ENCODE assay signal across 8 mouse cellular contexts in the genomic region with DNA sequence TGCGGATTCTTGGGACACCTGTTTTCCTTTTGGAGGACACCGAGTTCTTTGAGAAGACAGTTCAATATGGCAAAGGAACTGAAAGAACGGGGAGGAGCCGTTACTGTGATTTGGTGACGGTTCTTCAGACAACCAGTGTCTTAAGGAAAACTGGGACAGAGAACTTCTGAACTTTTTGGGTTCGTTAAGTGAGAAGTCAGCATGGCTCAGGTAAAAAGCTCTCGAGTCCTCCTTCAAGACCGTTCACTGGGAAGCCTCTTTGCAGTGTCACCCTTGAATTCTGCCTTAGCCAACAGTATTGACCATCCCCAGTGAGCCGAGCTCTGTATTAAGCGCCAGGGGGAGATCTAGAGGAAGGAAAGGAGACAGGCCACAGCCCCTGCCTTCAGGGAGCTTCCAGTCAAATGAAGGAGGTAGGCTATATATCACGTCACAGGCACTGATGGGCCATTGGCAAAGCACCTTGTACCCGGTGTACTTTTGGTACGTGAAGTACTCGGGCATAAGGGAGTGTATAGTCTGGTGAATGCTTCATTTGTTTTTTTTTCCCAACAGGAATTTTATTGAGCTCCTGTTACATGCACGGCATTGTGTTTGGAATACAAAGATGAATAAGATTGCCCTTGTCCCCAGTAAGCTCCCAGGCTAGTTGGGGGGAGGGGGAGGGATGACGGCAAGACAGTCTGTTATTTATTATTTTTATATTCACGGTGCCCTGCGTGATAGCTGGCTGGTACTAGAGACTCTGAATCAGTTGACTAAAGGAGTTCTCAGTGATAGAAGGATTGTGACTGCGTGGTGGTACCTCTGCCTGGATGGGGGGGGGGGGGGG. TPM values are rescaled to one million over a fixed set of nuclear protein-coding genes. Genes with fewer than 3 reads are reported as not detected.
DNase-seq lines count a peak whose midpoint lies in the region; ATAC-seq and TF ChIP-seq lines count a peak whose summit lies in the region.

A gene (minus strand): TSS at position 51 of the 832 bp plus-strand sequence.

- intact Hi-C loops in left cerebral cortex, adult 2 months (cut with DNase I), result no loop called here

- WGBS in forebrain, postnatal 0 days, result 36% methylated on average over 19 of the region's 19 CpGs
- WGBS in large intestine, adult 2 months, result 32% methylated on average over 19 of the region's 19 CpGs
- 72% methylated on average over 19 of the region's 19 CpGs for WGBS in midbrain, embryonic 13.5 days

- H3K4me1 ChIP-seq in forebrain, postnatal 0 days (ENCODE audit: insufficient read depth), result peaks cover 13% of the 10 kb centered on the region
- peaks cover 46% of the 10 kb centered on the region for H3K4me1 ChIP-seq in midbrain, embryonic 13.5 days (replicated peaks)

- peak within 1 kb of the TSS; percentile 81 for H3K4me3 ChIP-seq in left cerebral cortex, adult 2 months
- H3K4me3 ChIP-seq in forebrain, postnatal 0 days (ENCODE audit: low read depth, low read length), result peak within 1 kb of the TSS; percentile 93
- H3K4me3 ChIP-seq in midbrain, embryonic 13.5 days (replicated peaks), result peak within 1 kb of the TSS; percentile 84

- H3K27ac ChIP-seq in left cerebral cortex, adult 2 months, result peak within 1 kb of the TSS; percentile 98
- peak within 1 kb of the TSS; percentile 99 for H3K27ac ChIP-seq in forebrain, postnatal 0 days (ENCODE audit: low read depth, low read length)
- H3K27ac ChIP-seq in midbrain, embryonic 13.5 days, result peak within 1 kb of the TSS; percentile 99

- TF ChIP-seq CTCF in left cerebral cortex, adult 2 months (IDR thresholded peaks at IDR 0.05), result no peak
- TF ChIP-seq CTCF in forebrain, postnatal 0 days (IDR thresholded peaks at IDR 0.05; ENCODE audit: low read depth), result no peak

- DNase-seq in left cerebral cortex, adult 2 months (ENCODE audit: extremely low spot score in 1 of 2, low spot score in 2 of 2), result no peak
- DNase-seq in left cerebral cortex, adult 9 months (ENCODE audit: low spot score in 2 of 2), result no peak
- DNase-seq in adrenal gland, adult 18-20 months (ENCODE audit: low spot score in 2 of 2), result no peak
- DNase-seq in forebrain, postnatal 0 days, result no peak
- DNase-seq in large intestine, adult 2 months (ENCODE audit: low read depth, low spot score), result no peak
- DNase-seq in retina, embryonic 14.5 days (ENCODE audit: low spot score), result no peak
- DNase-seq in spleen, postnatal 10 days (ENCODE audit: low spot score in 2 of 2), result no peak

- H3K9ac ChIP-seq in forebrain, postnatal 0 days, result peak within 1 kb of the TSS; percentile 92
- H3K9ac ChIP-seq in midbrain, embryonic 13.5 days (replicated peaks), result peak within 1 kb of the TSS; percentile 90

- peak within 1 kb of the TSS; percentile 68 for H3K4me2 ChIP-seq in forebrain, postnatal 0 days (ENCODE audit: low read depth)
- peak within 1 kb of the TSS; percentile 81 for H3K4me2 ChIP-seq in midbrain, embryonic 13.5 days (replicated peaks)

- no peaks in the 10 kb centered on the region for H3K27me3 ChIP-seq in forebrain, postnatal 0 days (ENCODE audit: insufficient read depth, low read length)
- no peaks in the 10 kb centered on the region for H3K27me3 ChIP-seq in midbrain, embryonic 13.5 days

- no peaks in the 10 kb centered on the region for H3K9me3 ChIP-seq in forebrain, postnatal 0 days (ENCODE audit: low read length)
- H3K9me3 ChIP-seq in midbrain, embryonic 13.5 days, result no peaks in the 10 kb centered on the region

- no peak for ATAC-seq in forebrain, postnatal 0 days
- ATAC-seq in midbrain, embryonic 13.5 days, result no peak

- peaks cover 29% of the 10 kb centered on the region for H3K36me3 ChIP-seq in forebrain, postnatal 0 days (ENCODE audit: insufficient read depth)
- H3K36me3 ChIP-seq in midbrain, embryonic 13.5 days, result peaks cover 40% of the 10 kb centered on the region

RNA-seq across cellular contexts. Expression of the gene that starts here (rescaled TPM):
- 10 to 100 TPM; 28.5 to 30.4 TPM for total RNA-seq in left cerebral cortex, adult 2 months (2021)
- 100 to 1,000 TPM in 1 of 2 experiments, 10 to 100 TPM in 1; 81.7 to 106 TPM for total RNA-seq in adrenal gland, adult 18-20 months (2021)
- total RNA-seq in forebrain, postnatal 0 days (2014; rRNA removed), result 46.2 and 47.8 TPM in 2 replicates
- 25.9 and 29.9 TPM in 2 replicates for polyA plus RNA-seq in forebrain, postnatal 0 days (2015; fragmentation: Nextera tagmentation; extraction: Ambion mirVana)
- 18.9 and 23.9 TPM in 2 replicates for polyA plus RNA-seq in large intestine, adult 2 months (2012; rRNA removed)
- polyA plus RNA-seq in midbrain, embryonic 13.5 days (2015; fragmentation: Nextera tagmentation; extraction: Ambion mirVana), result 37.9 and 40.2 TPM in 2 replicates
